Comparison of ENCODE assay signal across 8 mouse cellular contexts in the genomic region with DNA sequence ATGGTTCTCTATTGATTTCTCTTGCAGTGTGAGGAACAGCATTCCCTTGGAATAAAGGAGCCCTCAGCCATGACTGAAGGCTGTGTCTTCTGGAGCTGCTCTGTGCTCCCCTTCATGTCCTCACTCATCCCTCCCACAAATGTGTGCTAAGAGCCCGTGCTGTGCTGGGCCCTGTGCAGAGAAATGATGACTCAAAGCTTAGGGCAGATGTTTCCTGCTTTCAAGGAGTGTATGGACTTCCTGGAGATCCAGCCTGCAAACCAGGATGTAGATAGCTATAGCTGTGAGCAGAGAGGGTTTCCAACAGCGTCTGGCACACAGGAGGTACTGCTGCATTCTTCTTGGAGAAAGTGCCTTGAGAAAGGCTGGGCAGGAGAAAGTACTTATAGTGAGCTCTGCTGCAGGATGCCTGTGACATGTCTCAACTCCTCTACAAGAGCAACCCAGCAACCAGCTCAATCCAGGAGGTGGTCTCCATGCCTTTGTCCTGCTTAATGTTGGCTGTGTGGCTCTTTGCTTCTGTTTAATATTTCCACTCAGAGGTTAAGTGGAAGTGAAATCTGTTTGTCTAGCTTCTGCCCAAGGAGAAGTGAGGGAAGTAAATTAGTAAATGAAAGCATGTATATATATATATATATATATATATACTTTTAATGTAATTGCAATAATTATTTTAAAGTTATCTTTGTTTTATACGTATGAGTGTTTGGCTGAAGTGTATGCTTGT. TPM values are rescaled to one million over a fixed set of nuclear protein-coding genes. Genes with fewer than 3 reads are reported as not detected.
DNase-seq lines count a peak whose midpoint lies in the region; ATAC-seq lines count a peak whose summit lies in the region.

No protein-coding gene starts in this region.

- no peak overlapping the region for H3K27ac ChIP-seq in kidney, embryonic 15.5 days
- H3K27ac ChIP-seq in heart, embryonic 12.5 days (ENCODE audit: poor library complexity, severe bottlenecking), result peak overlapping the region; percentile 45; the same call in 1 of the 2 replicates
- no peak overlapping the region for H3K27ac ChIP-seq in liver, embryonic 16.5 days (ENCODE audit: low read length)

- no peaks in the 10 kb centered on the region for H3K36me3 ChIP-seq in kidney, embryonic 15.5 days
- no peaks in the 10 kb centered on the region for H3K36me3 ChIP-seq in heart, embryonic 12.5 days
- H3K36me3 ChIP-seq in liver, embryonic 16.5 days (ENCODE audit: control insufficient read depth, insufficient read depth), result no peaks in the 10 kb centered on the region

- no peak overlapping the region for H3K4me3 ChIP-seq in kidney, embryonic 15.5 days (replicated peaks)
- no peak overlapping the region for H3K4me3 ChIP-seq in heart, embryonic 12.5 days
- no peak overlapping the region for H3K4me3 ChIP-seq in liver, embryonic 16.5 days (ENCODE audit: low read depth, low read length)

- H3K4me1 ChIP-seq in kidney, embryonic 15.5 days, result no peaks in the 10 kb centered on the region
- H3K4me1 ChIP-seq in heart, embryonic 12.5 days (replicated peaks), result no peaks in the 10 kb centered on the region
- peaks cover 4% of the 10 kb centered on the region; the same call in 1 of the 2 replicates for H3K4me1 ChIP-seq in liver, embryonic 16.5 days (ENCODE audit: control insufficient read depth, low read depth, low read length)

- no peak for DNase-seq in kidney, adult 18-20 months
- DNase-seq in brain, adult 2 months (ENCODE audit: low read depth, low spot score), result peak; percentile 41
- no peak for DNase-seq in left cerebral cortex, adult 18-20 months (ENCODE audit: low spot score in 2 of 2)
- no peak for DNase-seq in left cerebral cortex, postnatal 4 days
- no peak for DNase-seq in neural tube, embryonic 10.5 days (ENCODE audit: extremely low spot score, low spot score)

- H3K27me3 ChIP-seq in kidney, embryonic 15.5 days, result no peaks in the 10 kb centered on the region
- no peaks in the 10 kb centered on the region for H3K27me3 ChIP-seq in heart, embryonic 12.5 days (replicated peaks)
- no peaks in the 10 kb centered on the region for H3K27me3 ChIP-seq in liver, embryonic 16.5 days (ENCODE audit: control insufficient read depth, insufficient read depth, low read depth, low read length)

- H3K9me3 ChIP-seq in kidney, embryonic 15.5 days (replicated peaks), result no peaks in the 10 kb centered on the region
- H3K9me3 ChIP-seq in heart, embryonic 12.5 days (replicated peaks), result no peaks in the 10 kb centered on the region
- H3K9me3 ChIP-seq in liver, embryonic 16.5 days (replicated peaks; ENCODE audit: control insufficient read depth, low read length), result no peaks in the 10 kb centered on the region

- H3K4me2 ChIP-seq in kidney, embryonic 15.5 days, result no peak overlapping the region
- no peak overlapping the region for H3K4me2 ChIP-seq in heart, embryonic 12.5 days
- H3K4me2 ChIP-seq in liver, embryonic 16.5 days (ENCODE audit: low read depth, low read length), result no peak overlapping the region

- ATAC-seq in kidney, embryonic 15.5 days (replicated peaks; ENCODE audit: low FRiP score), result peak; percentile 29; the same call in 1 of the 2 replicates
- ATAC-seq in heart, embryonic 12.5 days (ENCODE audit: insufficient number of reproducible peaks, low FRiP score), result peak; percentile 84
- peak; percentile 71 for ATAC-seq in liver, embryonic 16.5 days (ENCODE audit: low read depth)

- 77% methylated on average over 3 of the region's 3 CpGs for WGBS in kidney, embryonic 15.5 days
- 53% methylated on average over 3 of the region's 3 CpGs for WGBS in heart, embryonic 12.5 days
- WGBS in liver, embryonic 16.5 days (ENCODE audit: insufficient replicate concordance), result 31% methylated on average over 3 of the region's 3 CpGs

- H3K9ac ChIP-seq in kidney, embryonic 15.5 days, result no peak overlapping the region
- H3K9ac ChIP-seq in heart, embryonic 12.5 days, result no peak overlapping the region
- H3K9ac ChIP-seq in liver, embryonic 16.5 days (ENCODE audit: low read depth, low read length), result no peak overlapping the region

- intact Hi-C loops in left cerebral cortex, postnatal 4 days (cut with DNase I), result loop anchor here (10.0 kb wide), 2 partner anchors 509 to 539 kb away; no protein-coding TSS in a partner anchor

RNA-seq across cellular contexts. Expression of a gene that starts 8.5 kb away (rescaled TPM):
- 0.18 and 0.48 TPM in 2 replicates for polyA plus RNA-seq in kidney, embryonic 15.5 days (2015; fragmentation: Nextera tagmentation; extraction: Ambion mirVana)
- polyA plus RNA-seq in heart, embryonic 12.5 days (2016; fragmentation: Nextera tagmentation; extraction: Ambion mirVana), result 0.05 and 0.09 TPM in 2 replicates
- 0.18 TPM in 1 of 2 replicates, not detected in the other for polyA plus RNA-seq in liver, embryonic 16.5 days (2015; fragmentation: Nextera tagmentation; extraction: Ambion mirVana)
- total RNA-seq in left cerebral cortex, adult 18-20 months (2021), result under 1 TPM; 0.12 to 0.14 TPM
- total RNA-seq in left cerebral cortex, postnatal 4 days (2021), result under 1 TPM in 1 of 2 experiments, not detected in 1; 0.14 TPM

Comparison
In these comparisons a context has a peak if more than half of its experiments do, and no peak if none do; other contexts are left out.
1. ATAC-seq: peak in every context shown above with its lines; median percentile 84 in heart, embryonic 12.5 days; 71 in liver, embryonic 16.5 days; 29 in kidney, embryonic 15.5 days.